Mouse (Mus musculus) neural tube, embryonic 15.5 days (tissue): ENCODE measurements around the gene Slc6a16. TPM values are rescaled to one million over a fixed set of nuclear protein-coding genes. Genes with fewer than 3 reads are reported as not detected.

ENCODE experiments used
- polyA plus RNA-seq: library from polyadenylated mRNA; unstranded; fragments of >200 nt; fragmentation: Nextera tagmentation; extraction: Ambion mirVana; gene quantifications from 2 replicates; pipeline ENCODE4 v1.2.1, GENCODE M21; 2015

Gene Slc6a16
- polyA plus RNA-seq, 1 experiment from 2014 or later, result 0.67 TPM

Other genes starting within 250 kb of the Slc6a16 start
- 56.8 and 70.2 TPM in 2 replicates for gene Irf3, start 243.4 kb upstream of the Slc6a16 start, polyA plus RNA-seq
- 9.8 and 19.8 TPM in 2 replicates for gene Bcl2l12, start 242.4 kb upstream of the Slc6a16 start, polyA plus RNA-seq
- gene Scaf1, start 224.7 kb upstream of the Slc6a16 start, polyA plus RNA-seq, result 43.3 and 46.1 TPM in 2 replicates
- 14.2 and 24.2 TPM in 2 replicates for gene Rras, start 223.1 kb upstream of the Slc6a16 start, polyA plus RNA-seq
- gene Prr12, start 188.2 kb upstream of the Slc6a16 start, polyA plus RNA-seq, result 11.4 and 12.3 TPM in 2 replicates
- 65.8 and 66.5 TPM in 2 replicates for gene Nosip, start 178.7 kb upstream of the Slc6a16 start, polyA plus RNA-seq
- gene Prrg2, start 178.4 kb upstream of the Slc6a16 start, polyA plus RNA-seq, result 16.5 and 18.1 TPM in 2 replicates
- gene Rcn3, start 148.9 kb upstream of the Slc6a16 start, polyA plus RNA-seq, result 112 and 118 TPM in 2 replicates
- gene Fcgrt, start 137.2 kb upstream of the Slc6a16 start, polyA plus RNA-seq, result 33.8 and 42.7 TPM in 2 replicates
- gene Rps11, start 116.6 kb upstream of the Slc6a16 start, polyA plus RNA-seq, result 759 and 947 TPM in 2 replicates
- gene Rpl13a, start 112.3 kb upstream of the Slc6a16 start, polyA plus RNA-seq, result 649 and 787 TPM in 2 replicates
- 0.12 and 0.24 TPM in 2 replicates for gene Gm45713, start 104.9 kb upstream of the Slc6a16 start, polyA plus RNA-seq
- 1.8 and 3.8 TPM in 2 replicates for gene Flt3l, start 104.7 kb upstream of the Slc6a16 start, polyA plus RNA-seq
- gene Pih1d1, start 86.8 kb upstream of the Slc6a16 start, polyA plus RNA-seq, result 81.7 and 82.9 TPM in 2 replicates
- 19.5 and 26.8 TPM in 2 replicates for gene Aldh16a1, start 86.5 kb upstream of the Slc6a16 start, polyA plus RNA-seq
- gene Slc17a7, start 77.1 kb upstream of the Slc6a16 start, polyA plus RNA-seq, result 0.37 and 0.55 TPM in 2 replicates
- not detected in 2 replicates for gene Gfy, start 61.5 kb upstream of the Slc6a16 start, polyA plus RNA-seq
- gene Pth2, start 60.1 kb upstream of the Slc6a16 start, polyA plus RNA-seq, result not detected in 2 replicates
- 0.36 and 0.60 TPM in 2 replicates for gene Ccdc155, start 36.2 kb upstream of the Slc6a16 start, polyA plus RNA-seq
- 15.6 and 17.7 TPM in 2 replicates for gene Dkkl1, start 28.9 kb upstream of the Slc6a16 start, polyA plus RNA-seq
- 28.9 and 44.5 TPM in 2 replicates for gene Tead2, start 25.3 kb upstream of the Slc6a16 start, polyA plus RNA-seq
- 1.7 and 12.4 TPM in 2 replicates for gene Cd37, start 2.0 kb upstream of the Slc6a16 start, polyA plus RNA-seq
- gene Slc6a21, start 36.4 kb downstream of the Slc6a16 start, polyA plus RNA-seq, result not detected in 2 replicates
- gene Trpm4, start 92.7 kb downstream of the Slc6a16 start, polyA plus RNA-seq, result 9.4 and 12.0 TPM in 2 replicates
- 0.75 and 0.79 TPM in 2 replicates for gene Hrc, start 94.2 kb downstream of the Slc6a16 start, polyA plus RNA-seq
- 27.3 and 29.5 TPM in 2 replicates for gene Ppfia3, start 125.9 kb downstream of the Slc6a16 start, polyA plus RNA-seq
- gene Lin7b, start 129.5 kb downstream of the Slc6a16 start, polyA plus RNA-seq, result 48.2 and 58.3 TPM in 2 replicates
- gene Snrnp70, start 154.7 kb downstream of the Slc6a16 start, polyA plus RNA-seq, result 166 and 190 TPM in 2 replicates
- 0.08 and 0.09 TPM in 2 replicates for gene Kcna7, start 164.6 kb downstream of the Slc6a16 start, polyA plus RNA-seq
- 0.91 TPM in 1 of 2 replicates, not detected in the other for gene Ntf5, start 172.6 kb downstream of the Slc6a16 start, polyA plus RNA-seq
- 0.24 TPM in 1 of 2 replicates, not detected in the other for gene Lhb, start 179.7 kb downstream of the Slc6a16 start, polyA plus RNA-seq
- 21.7 and 24.0 TPM in 2 replicates for gene Gys1, start 193.8 kb downstream of the Slc6a16 start, polyA plus RNA-seq
- gene Ruvbl2, start 197.0 kb downstream of the Slc6a16 start, polyA plus RNA-seq, result 92.7 and 114 TPM in 2 replicates
- gene Ftl1, start 218.8 kb downstream of the Slc6a16 start, polyA plus RNA-seq, result 4,883 and 5,335 TPM in 2 replicates
- gene Bax, start 225.8 kb downstream of the Slc6a16 start, polyA plus RNA-seq, result 224 and 236 TPM in 2 replicates
- gene Tulp2, start 240.8 kb downstream of the Slc6a16 start, polyA plus RNA-seq, result 0.15 and 0.59 TPM in 2 replicates
- gene Gm45808, start 245.7 kb downstream of the Slc6a16 start, polyA plus RNA-seq, result not detected in 2 replicates
- 4.2 and 4.8 TPM in 2 replicates for gene Dhdh, start 247.7 kb downstream of the Slc6a16 start, polyA plus RNA-seq